24 mouse cellular contexts compared by ENCODE assay signal in the genomic region with DNA sequence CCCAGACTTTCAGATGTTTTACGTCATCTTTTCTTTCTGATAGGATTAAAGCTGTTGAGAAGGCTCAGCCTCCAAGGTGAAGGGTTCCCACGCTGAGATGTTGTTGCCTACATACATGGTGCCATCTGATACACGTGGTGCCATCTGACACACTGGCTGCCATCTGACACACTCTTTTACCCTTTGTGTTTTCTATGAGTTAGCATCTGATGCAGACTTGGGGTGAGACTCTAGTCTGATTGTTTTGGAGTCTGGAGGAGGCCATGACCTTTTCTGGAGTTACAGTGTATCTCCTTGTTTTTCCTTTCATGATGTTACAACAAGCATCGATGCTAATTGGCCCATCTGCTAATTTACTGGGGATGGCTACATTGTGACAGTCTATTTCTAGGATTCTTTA. TPM values are rescaled to one million over a fixed set of nuclear protein-coding genes. Genes with fewer than 3 reads are reported as not detected.
DNase-seq lines count a peak whose midpoint lies in the region; ATAC-seq lines count a peak whose summit lies in the region.
"Had no signal": no experiment of that assay in that cellular context is flagged by ENCODE, and none has a peak within 500 bp of the region (broad histone marks: within the 10 kb centered on the region; RNA-seq: fewer than 3 reads in every experiment).

No protein-coding gene starts in this region.

- 70% methylated on average over 4 of the region's 4 CpGs for WGBS in kidney, embryonic 15.5 days

- H3K9ac ChIP-seq in kidney, embryonic 15.5 days = no peak overlapping the region
- H3K9ac ChIP-seq: embryonic facial prominence, embryonic 13.5 days; embryonic facial prominence, embryonic 15.5 days; forebrain, embryonic 12.5 days had no signal

- no peak for ATAC-seq in kidney, embryonic 15.5 days (replicated peaks; ENCODE audit: low FRiP score)
- ATAC-seq: forebrain, embryonic 14.5 days had no signal

- peaks cover 4% of the 10 kb centered on the region; the same call in 1 of the 2 replicates for H3K9me3 ChIP-seq in kidney, embryonic 15.5 days (replicated peaks)
- H3K9me3 ChIP-seq: embryonic facial prominence, embryonic 15.5 days; forebrain, embryonic 10.5 days; forebrain, embryonic 12.5 days had no signal

- no peak overlapping the region for H3K4me2 ChIP-seq in kidney, embryonic 15.5 days
- H3K4me2 ChIP-seq: embryonic facial prominence, embryonic 13.5 days; embryonic facial prominence, embryonic 15.5 days; forebrain, embryonic 12.5 days had no signal

- H3K27ac ChIP-seq in kidney, embryonic 15.5 days = no peak overlapping the region
- H3K27ac ChIP-seq: embryonic facial prominence, embryonic 13.5 days; embryonic facial prominence, embryonic 15.5 days; forebrain, embryonic 10.5 days; forebrain, embryonic 12.5 days had no signal

- H3K36me3 ChIP-seq in kidney, embryonic 15.5 days = no peaks in the 10 kb centered on the region
- H3K36me3 ChIP-seq: embryonic facial prominence, embryonic 13.5 days; embryonic facial prominence, embryonic 15.5 days; forebrain, embryonic 10.5 days; forebrain, embryonic 12.5 days had no signal

- H3K27me3 ChIP-seq in kidney, embryonic 15.5 days = no peaks in the 10 kb centered on the region; the same call in 1 of the 2 replicates

- H3K4me1 ChIP-seq in kidney, embryonic 15.5 days = 0 out of 2 replicates have a peak, but pooled peaks cover 2% of the 10 kb centered on the region
- H3K4me1 ChIP-seq: embryonic facial prominence, embryonic 13.5 days; embryonic facial prominence, embryonic 15.5 days; forebrain, embryonic 12.5 days had no signal

- H3K4me3 ChIP-seq in kidney, embryonic 15.5 days (replicated peaks) = no peak overlapping the region
- H3K4me3 ChIP-seq: embryonic facial prominence, embryonic 13.5 days; embryonic facial prominence, embryonic 15.5 days; erythroblast, embryonic 14.5 days; forebrain, embryonic 10.5 days; forebrain, embryonic 12.5 days had no signal

- DNase-seq in kidney, postnatal 10 days = peak; percentile 1
- DNase-seq in spleen, postnatal 4 days (ENCODE audit: low spot score in 2 of 2) = peak; percentile 7 to 30
- no peak for DNase-seq in spleen, adult 12 weeks (ENCODE audit: low spot score)
- peak; percentile 1 for DNase-seq in thymus, postnatal 14 days
- DNase-seq in thymus, adult 18-20 months = no peak
- DNase-seq: adrenal gland, adult 2 months; adrenal gland, postnatal 10 days; adrenal gland, postnatal 25 days; cerebellum, adult 11 months; cerebellum, adult 18-20 months; cerebellum, adult 8-10 months; cerebellum, adult 9-11 months; cerebellum, postnatal 14 days; cerebellum, postnatal 36 days; embryo, embryonic 11 days had no signal

RNA-seq across cellular contexts. Expression of gene H2-Ob, which starts 6.0 kb away (rescaled TPM):
- polyA plus RNA-seq in kidney, embryonic 15.5 days (2015; fragmentation: Nextera tagmentation; extraction: Ambion mirVana) = 0.13 TPM in 1 of 2 replicates, not detected in the other
- polyA plus RNA-seq: C2C12; embryonic facial prominence, embryonic 11.5 days; embryonic facial prominence, embryonic 13.5 days; erythroblast, embryonic 14.5 days; forebrain, embryonic 10.5 days; forebrain, embryonic 12.5 days had no signal

RNA-seq across cellular contexts. Expression of gene H2-Ab1, which starts 12.8 kb away (rescaled TPM):
- 23.3 and 27.5 TPM in 2 replicates for polyA plus RNA-seq in kidney, embryonic 15.5 days (2015; fragmentation: Nextera tagmentation; extraction: Ambion mirVana)
- polyA plus RNA-seq: C2C12 had no signal

RNA-seq across cellular contexts. Expression of gene Tap2, which starts 41.3 kb away (rescaled TPM):
- polyA plus RNA-seq in kidney, embryonic 15.5 days (2015; fragmentation: Nextera tagmentation; extraction: Ambion mirVana) = 3.5 and 4.1 TPM in 2 replicates

RNA-seq across cellular contexts. Expression of gene H2-Aa, which starts 43.0 kb away (rescaled TPM):
- polyA plus RNA-seq in kidney, embryonic 15.5 days (2015; fragmentation: Nextera tagmentation; extraction: Ambion mirVana) = 2.1 and 2.3 TPM in 2 replicates
- polyA plus RNA-seq: C2C12; embryonic facial prominence, embryonic 11.5 days; erythroblast, embryonic 14.5 days; forebrain, embryonic 12.5 days had no signal

RNA-seq across cellular contexts. Expression of gene Psmb8, which starts 47.1 kb away (rescaled TPM):
- 6.0 and 7.1 TPM in 2 replicates for polyA plus RNA-seq in kidney, embryonic 15.5 days (2015; fragmentation: Nextera tagmentation; extraction: Ambion mirVana)

Comparison
In these comparisons a context has a peak if more than half of its experiments do, and no peak if none do; other contexts are left out.
1. DNase-seq: peak in kidney, postnatal 10 days (single experiment), spleen, postnatal 4 days (2 of 2) and thymus, postnatal 14 days (single experiment); none in spleen, adult 12 weeks (single experiment) and thymus, adult 18-20 months (0 of 2).